Mouse (Mus musculus): ENCODE data around the gene Armh2. TPM values are rescaled to one million over a fixed set of nuclear protein-coding genes. Genes with fewer than 3 reads are reported as not detected.
"Not testable (repeated sequence)": the region's sequence is repeated elsewhere in the genome, so short reads cannot be mapped to it uniquely, and the experiment has no call there.

Armh2 gene
- polyA plus RNA-seq, 1 experiment, result not detected

- no peak for DNase-seq (ENCODE audit: low read depth)
Observed at GRCm38 (mm10) chr13:24757820-24758564, 17.0 kb downstream of the Armh2 start.

DNA sequence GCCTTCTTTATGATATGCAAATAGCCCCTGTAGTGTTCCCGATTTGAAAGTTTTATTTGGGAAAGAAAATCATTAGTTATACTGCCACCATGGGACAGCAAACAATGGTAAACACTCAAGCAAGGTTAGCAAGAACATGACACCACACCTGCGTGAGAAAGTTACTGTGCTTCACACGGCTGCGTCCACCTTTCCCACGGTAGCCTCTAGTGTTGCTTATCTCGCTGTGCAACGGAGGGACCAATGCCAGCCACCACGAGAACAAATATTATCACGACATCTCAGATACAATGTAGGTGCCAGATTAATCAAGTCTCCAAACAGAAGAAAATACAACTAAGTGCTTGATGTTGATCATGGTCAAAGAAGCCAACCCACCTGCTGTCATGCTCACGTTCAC is 18.4 kb downstream of the Armh2 start:
- DNase-seq (ENCODE audit: low read depth), result no peak

DNA sequence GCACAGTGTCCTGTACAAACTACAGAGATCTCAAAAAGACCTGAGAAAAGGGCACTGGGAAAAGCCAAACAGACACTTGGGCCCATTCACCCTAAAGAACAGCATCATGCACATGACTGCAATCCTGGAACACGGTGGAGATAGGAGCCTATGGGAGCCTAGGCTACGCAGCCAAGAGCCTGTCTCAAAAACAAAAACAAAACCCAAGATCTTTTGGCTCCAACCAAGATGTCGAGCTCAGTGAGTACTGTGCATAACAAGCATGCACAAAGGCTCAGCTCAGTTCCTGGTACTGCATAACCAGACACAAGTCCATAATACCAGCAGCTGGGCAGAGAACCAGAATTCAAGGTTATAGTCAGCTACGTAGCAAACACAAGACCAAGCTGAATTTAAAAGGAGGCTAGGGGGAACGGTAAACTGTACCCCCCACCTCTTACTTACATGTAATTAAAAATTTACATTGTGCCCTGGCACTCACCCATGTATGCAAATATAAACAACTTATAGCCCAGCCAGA is 19.4 kb downstream of the Armh2 start:
- DNase-seq (ENCODE audit: low read depth), result no peak

DNA sequence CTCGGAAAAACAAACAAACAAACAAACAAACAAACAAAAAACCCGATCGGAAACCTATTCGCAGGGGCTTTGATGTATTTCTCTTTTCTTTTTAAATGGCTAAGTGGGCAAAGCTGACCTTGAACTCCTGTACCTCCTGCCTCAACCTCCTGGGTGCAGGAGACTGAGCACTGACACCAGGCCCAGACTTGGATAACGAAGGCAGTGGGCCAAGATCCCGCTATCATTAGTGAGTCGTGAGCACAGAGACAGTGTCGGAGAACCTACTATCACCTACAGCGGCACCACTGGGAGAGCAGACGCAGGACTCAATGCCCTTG is 20.0 kb downstream of the Armh2 start:
- no peak for DNase-seq (ENCODE audit: low read depth)

- DNase-seq (ENCODE audit: low read depth), result peak; percentile 28
Observed at GRCm38 (mm10) chr13:24761403-24762227, 20.6 kb downstream of the Armh2 start, which contains the start of gene Gmnn. TSS of gene Gmnn (minus strand) at chr13:24761923.

- no peak for DNase-seq (ENCODE audit: low read depth)
Observed at GRCm38 (mm10) chr13:24762254-24762653, 21.2 kb downstream of the Armh2 start.

DNA sequence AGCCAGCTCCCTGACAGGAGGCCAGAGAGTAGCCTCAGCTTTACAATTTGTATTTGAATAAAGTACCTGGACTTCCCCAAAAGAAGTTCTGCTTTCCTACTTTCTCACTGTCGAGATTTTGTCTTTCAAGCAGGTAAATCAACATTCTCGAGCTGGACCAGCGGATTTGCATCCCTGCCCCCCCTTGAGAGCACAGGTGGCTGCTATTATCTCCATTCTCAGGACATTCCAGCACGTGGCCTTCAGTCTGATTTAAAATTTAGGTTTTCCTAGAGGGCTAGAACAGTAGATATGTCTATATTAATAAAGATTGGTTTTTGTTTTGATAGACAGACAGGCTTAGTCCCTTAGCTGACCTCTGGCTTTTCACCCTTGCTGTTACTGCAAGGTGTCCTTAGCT is 26.8 kb downstream of the Armh2 start:
- DNase-seq (ENCODE audit: low read depth), result not testable (repeated sequence)

DNA sequence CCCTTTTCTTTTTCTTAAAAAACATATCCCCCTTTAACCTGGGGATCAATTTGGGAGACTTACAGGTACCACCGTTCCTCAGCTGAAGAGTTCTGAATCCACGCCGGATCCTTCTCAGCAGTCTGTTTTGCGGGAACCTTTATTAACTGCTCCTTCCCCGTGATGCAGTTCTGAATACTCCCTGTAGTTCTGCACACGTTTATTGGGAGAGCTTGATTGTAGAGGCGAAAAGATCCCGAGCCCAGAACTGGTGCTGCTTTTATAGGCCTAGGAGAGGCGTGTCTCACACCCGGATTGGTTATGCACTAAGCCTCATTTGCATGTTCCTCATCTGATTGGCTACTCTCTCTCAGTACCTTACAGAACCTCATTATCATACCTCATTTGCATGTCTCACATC is 30.4 kb downstream of the Armh2 start:
- not testable (repeated sequence) for DNase-seq (ENCODE audit: low read depth)

DNA sequence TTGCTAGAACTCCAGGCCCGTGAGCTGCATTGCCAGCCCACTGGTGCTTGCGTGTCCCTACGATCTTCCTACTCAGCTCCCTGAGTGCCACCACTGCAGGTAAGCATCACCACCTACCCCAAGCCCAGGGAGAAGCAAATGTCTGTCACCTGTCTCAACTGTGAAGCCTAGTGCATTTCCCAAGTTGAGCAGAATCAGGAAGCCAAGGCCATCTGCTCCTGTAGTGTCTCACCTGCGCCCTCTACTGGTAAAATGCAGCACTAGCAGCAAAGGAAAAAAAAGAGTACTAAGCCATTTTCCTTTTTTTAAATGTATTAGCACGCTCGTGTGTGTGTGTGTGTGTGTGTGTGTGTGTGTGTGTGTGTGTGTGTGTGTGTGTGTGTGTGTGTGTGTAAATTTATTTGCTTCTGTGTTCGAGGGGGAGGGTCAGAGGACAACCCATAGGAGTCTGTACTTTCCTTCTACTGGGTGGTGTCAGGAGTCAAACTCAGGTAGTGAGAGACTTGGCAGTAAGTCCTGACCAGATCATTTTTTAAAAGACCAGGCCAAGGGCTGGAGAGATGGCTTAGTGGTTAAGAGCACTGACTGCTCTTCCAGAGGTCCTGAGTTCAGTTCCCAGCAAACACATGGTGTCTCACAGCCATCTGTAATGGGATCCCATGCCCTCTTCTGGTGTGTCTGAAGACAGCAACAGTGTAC is 35.3 kb downstream of the Armh2 start:
- DNase-seq (ENCODE audit: low read depth), result no peak

DNA sequence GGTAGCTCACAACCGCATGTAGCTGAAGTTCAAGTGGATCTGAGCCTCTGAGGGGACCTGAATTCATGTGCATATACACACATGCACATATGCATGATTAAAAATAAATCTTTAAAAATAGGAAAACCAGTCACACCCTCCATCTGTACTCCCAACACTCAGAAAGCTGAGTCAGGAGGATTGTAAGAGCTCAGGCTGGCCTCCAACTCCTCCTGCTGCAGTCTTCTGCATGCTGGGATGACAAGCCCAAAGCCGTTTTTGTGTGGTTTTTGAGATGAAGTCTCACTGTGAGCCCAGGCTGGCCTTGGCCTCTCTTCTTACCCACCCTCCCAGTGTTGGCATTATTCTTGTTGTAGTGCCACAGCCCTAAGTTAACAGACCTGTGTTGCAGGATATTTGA is 37.0 kb downstream of the Armh2 start:
- no peak for DNase-seq (ENCODE audit: low read depth)

- no peak for DNase-seq (ENCODE audit: low read depth)
Observed at GRCm38 (mm10) chr13:24778706-24779380, 37.8 kb downstream of the Armh2 start.

DNA sequence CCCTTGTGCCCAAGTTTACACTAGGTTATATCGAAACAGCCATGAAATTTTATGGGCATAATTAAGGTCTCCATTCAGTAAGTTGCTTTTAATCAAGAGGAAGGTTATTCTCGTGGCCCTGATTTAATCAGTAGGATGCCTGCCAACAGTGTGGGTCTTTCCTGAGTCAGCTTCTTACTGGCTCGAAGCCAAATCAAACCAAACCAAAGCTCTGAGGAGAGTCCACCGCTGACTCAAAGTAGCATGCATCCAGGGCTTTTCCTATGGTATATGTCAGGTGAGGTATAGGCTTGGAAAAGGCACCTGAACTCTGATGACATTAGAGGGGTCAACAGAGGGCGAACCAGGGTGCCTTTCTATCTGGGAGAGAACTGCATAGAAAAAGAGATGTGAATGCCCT is 40.9 kb downstream of the Armh2 start:
- DNase-seq (ENCODE audit: low read depth), result no peak

DNA sequence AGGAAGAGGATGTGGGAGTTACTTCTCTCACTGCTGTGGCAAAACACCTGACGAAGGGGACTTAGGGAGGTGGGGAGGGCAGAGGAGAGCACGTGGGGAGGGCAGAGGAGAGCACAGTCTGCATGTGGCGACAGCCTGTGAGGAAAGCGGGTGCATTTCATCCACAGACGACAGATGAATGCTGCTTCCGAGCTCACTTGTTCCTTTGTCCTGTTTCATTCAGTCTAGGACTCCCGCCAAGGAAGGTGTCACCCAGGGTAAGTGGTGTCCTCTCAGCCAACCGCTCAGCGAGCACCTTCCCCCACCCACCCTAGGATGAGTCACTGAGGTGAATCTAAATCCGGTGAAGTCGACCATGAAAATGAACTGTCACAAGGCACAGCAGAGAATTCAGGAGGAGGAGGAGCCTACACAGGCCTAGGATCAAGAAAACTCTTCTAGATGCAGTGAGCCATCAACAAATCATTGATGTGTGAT is 45.0 kb downstream of the Armh2 start:
- no peak for DNase-seq (ENCODE audit: low read depth)

GRCm38 (mm10) chr13:24787477-24787876 is 46.4 kb downstream of the Armh2 start:
- DNase-seq (ENCODE audit: low read depth), result no peak

- DNase-seq (ENCODE audit: low read depth), result no peak
Observed at GRCm38 (mm10) chr13:24791349-24791748, 50.3 kb downstream of the Armh2 start.

GRCm38 (mm10) chr13:24792411-24793045 is 51.5 kb downstream of the Armh2 start:
- no peak for DNase-seq (ENCODE audit: low read depth)

Other genes with a start within 250 kb of the Armh2 start
- 2.7 and 3.2 TPM in 2 replicates for gene Ripor2, start 159.0 kb upstream of the Armh2 start, polyA plus RNA-seq (2012; rRNA removed)
- 1.7 TPM in 2 replicates for gene Gmnn, start 20.7 kb downstream of the Armh2 start, polyA plus RNA-seq (2012; rRNA removed)
- 27.3 and 41.8 TPM in 2 replicates for gene BC005537, start 60.4 kb downstream of the Armh2 start, polyA plus RNA-seq (2012; rRNA removed)
- gene Acot13, start 90.3 kb downstream of the Armh2 start, polyA plus RNA-seq (2012; rRNA removed), result 57.6 and 65.2 TPM in 2 replicates
- 13.6 and 15.0 TPM in 2 replicates for gene Tdp2, start 90.4 kb downstream of the Armh2 start, polyA plus RNA-seq (2012; rRNA removed)
- 0.08 and 0.13 TPM in 2 replicates for gene D130043K22Rik, start 103.9 kb downstream of the Armh2 start, polyA plus RNA-seq (2012; rRNA removed)
- 7.0 and 9.3 TPM in 2 replicates for gene Aldh5a1, start 196.4 kb downstream of the Armh2 start, polyA plus RNA-seq (2012; rRNA removed)
- gene Gpld1, start 201.9 kb downstream of the Armh2 start, polyA plus RNA-seq (2012; rRNA removed), result 16.1 and 16.9 TPM in 2 replicates